Comparison of ENCODE assay signal across 8 mouse cellular contexts in genomic region chr11:95000128-95000527, GRCm38 (mm10). TPM values are rescaled to one million over a fixed set of nuclear protein-coding genes. Genes with fewer than 3 reads are reported as not detected.
DNase-seq lines count a peak whose midpoint lies in the region; ATAC-seq and TF ChIP-seq lines count a peak whose summit lies in the region.
"Had no signal": no experiment of that assay in that cellular context is flagged by ENCODE, and none has a peak within 500 bp of the region (broad histone marks: within the 10 kb centered on the region; RNA-seq: fewer than 3 reads in every experiment).

No protein-coding gene starts in this region.

- peaks cover 94% of the 10 kb centered on the region for H3K36me3 ChIP-seq in kidney, embryonic 15.5 days
- peaks cover 84% of the 10 kb centered on the region for H3K36me3 ChIP-seq in embryonic facial prominence, embryonic 12.5 days
- H3K36me3 ChIP-seq in liver, embryonic 14.5 days (replicated peaks; ENCODE audit: control insufficient read depth, insufficient read depth, low read depth): peaks cover 36% of the 10 kb centered on the region

- no peaks in the 10 kb centered on the region for H3K27me3 ChIP-seq in kidney, embryonic 15.5 days
- no peaks in the 10 kb centered on the region for H3K27me3 ChIP-seq in embryonic facial prominence, embryonic 12.5 days
- H3K27me3 ChIP-seq in liver, embryonic 14.5 days (ENCODE audit: control insufficient read depth, insufficient read depth, low read length): no peaks in the 10 kb centered on the region
- H3K27me3 ChIP-seq: Patski had no signal

- no peak for ATAC-seq in kidney, embryonic 15.5 days (replicated peaks; ENCODE audit: low FRiP score)
- no peak for ATAC-seq in embryonic facial prominence, embryonic 12.5 days (ENCODE audit: insufficient number of reproducible peaks, insufficient read depth, low FRiP score, low TSS enrichment)
- ATAC-seq in liver, embryonic 14.5 days (ENCODE audit: insufficient read depth): no peak
- ATAC-seq: Patski had no signal

- peak overlapping the region; percentile 29; the same call in 1 of the 2 replicates for H3K4me2 ChIP-seq in kidney, embryonic 15.5 days
- H3K4me2 ChIP-seq in embryonic facial prominence, embryonic 12.5 days (replicated peaks): 0 out of 2 replicates have a peak overlapping the region, but pooled peaks have one; percentile 18
- peak overlapping the region; percentile 71 for H3K4me2 ChIP-seq in liver, embryonic 14.5 days (ENCODE audit: low read depth)

- H3K4me3 ChIP-seq in kidney, embryonic 15.5 days (replicated peaks): no peak overlapping the region
- H3K4me3 ChIP-seq in bone marrow, adult 2 months (replicated peaks; ENCODE audit: control insufficient read depth, low read depth, low read length): no peak overlapping the region
- no peak overlapping the region for H3K4me3 ChIP-seq in embryonic facial prominence, embryonic 12.5 days
- H3K4me3 ChIP-seq in liver, embryonic 14.5 days (ENCODE audit: insufficient read depth in 1 of 2, low read depth in 2 of 2, low read length in 2 of 2): no peak overlapping the region

- TF ChIP-seq POLR2A in bone marrow, adult 2 months (IDR thresholded peaks at IDR 0.05; ENCODE audit: borderline replicate concordance, control insufficient read depth, low read depth, low read length): no peak

- TF ChIP-seq EP300 in liver, embryonic 14.5 days (IDR thresholded peaks at IDR 0.05; ENCODE audit: low read depth): no peak

- H3K9me3 ChIP-seq in kidney, embryonic 15.5 days (replicated peaks): no peaks in the 10 kb centered on the region
- H3K9me3 ChIP-seq in embryonic facial prominence, embryonic 12.5 days: no peaks in the 10 kb centered on the region
- no peaks in the 10 kb centered on the region for H3K9me3 ChIP-seq in liver, embryonic 14.5 days (ENCODE audit: control insufficient read depth, low read length)

- no peak for DNase-seq in kidney, postnatal 10 days
- DNase-seq in liver, embryonic 14.5 days (ENCODE audit: low read depth in 3 of 3, low spot score in 3 of 3): no peak
- DNase-seq in testis, postnatal 10 days (ENCODE audit: low spot score): no peak
- DNase-seq in ovary, adult 18-20 months (ENCODE audit: low spot score): no peak

- H3K4me1 ChIP-seq in kidney, embryonic 15.5 days: peaks cover 52% of the 10 kb centered on the region
- H3K4me1 ChIP-seq in bone marrow, adult 2 months (ENCODE audit: control insufficient read depth, insufficient read depth, low read length): peaks cover 12% of the 10 kb centered on the region
- H3K4me1 ChIP-seq in embryonic facial prominence, embryonic 12.5 days: peaks cover 27% of the 10 kb centered on the region
- peaks cover 37 to 57% of the 10 kb centered on the region in 2 experiments for H3K4me1 ChIP-seq in liver, embryonic 14.5 days (replicated peaks; ENCODE audit: control insufficient read depth in 2 of 2, insufficient read depth in 2 of 2, low read length in 1 of 2)

- H3K9ac ChIP-seq in kidney, embryonic 15.5 days: peak overlapping the region; percentile 5; the same call in 1 of the 2 replicates
- H3K9ac ChIP-seq in embryonic facial prominence, embryonic 12.5 days: no peak overlapping the region
- H3K9ac ChIP-seq in liver, embryonic 14.5 days (replicated peaks): no peak overlapping the region

- no peak for TF ChIP-seq CTCF in bone marrow, adult 2 months (IDR thresholded peaks at IDR 0.05; ENCODE audit: control insufficient read depth, insufficient read depth, low read length)
- no peak for TF ChIP-seq CTCF in liver, embryonic 14.5 days (IDR thresholded peaks at IDR 0.05; ENCODE audit: low read depth)

- peak overlapping the region; percentile 85 for H3K27ac ChIP-seq in kidney, embryonic 15.5 days
- H3K27ac ChIP-seq in bone marrow, adult 2 months (ENCODE audit: control insufficient read depth, insufficient read depth, low read depth, low read length, poor library complexity): peak overlapping the region; percentile 29
- H3K27ac ChIP-seq in embryonic facial prominence, embryonic 12.5 days: peak overlapping the region; percentile 37
- peak overlapping the region; percentile 7 for H3K27ac ChIP-seq in liver, embryonic 14.5 days

- WGBS in kidney, embryonic 15.5 days: 67% methylated on average over 8 of the region's 8 CpGs
- 36% methylated on average over 8 of the region's 8 CpGs for WGBS in bone marrow, adult 2 months
- 76% methylated on average over 8 of the region's 8 CpGs for WGBS in embryonic facial prominence, embryonic 12.5 days
- 51% methylated on average over 8 of the region's 8 CpGs for WGBS in liver, embryonic 14.5 days (ENCODE audit: insufficient replicate concordance)

RNA-seq across cellular contexts. Expression of gene Ppp1r9b, which starts 9.3 kb away (rescaled TPM):
- polyA plus RNA-seq in kidney, embryonic 15.5 days (2015; fragmentation: Nextera tagmentation; extraction: Ambion mirVana): 10.0 and 10.6 TPM in 2 replicates
- polyA plus RNA-seq in bone marrow, adult 2 months (2011; ENCODE audit: insufficient read depth, insufficient read length, low replicate concordance, missing spikeins): 68.1 and 73.2 TPM in 2 replicates
- 14.4 TPM in 2 replicates for polyA plus RNA-seq in embryonic facial prominence, embryonic 12.5 days (2016; fragmentation: Nextera tagmentation; extraction: Ambion mirVana)
- polyA plus RNA-seq in liver, embryonic 14.5 days (2012; rRNA removed): 14.1 and 14.9 TPM in 2 replicates
- polyA plus RNA-seq in liver, embryonic 14.5 days (2014; fragmentation: Nextera tagmentation; extraction: Ambion mirVana): 8.8 and 10.4 TPM in 2 replicates

RNA-seq across cellular contexts. Expression of gene Samd14, which starts 9.6 kb away (rescaled TPM):
- polyA plus RNA-seq in kidney, embryonic 15.5 days (2015; fragmentation: Nextera tagmentation; extraction: Ambion mirVana): 16.9 and 21.2 TPM in 2 replicates
- 54.0 and 80.3 TPM in 2 replicates for polyA plus RNA-seq in bone marrow, adult 2 months (2011; ENCODE audit: insufficient read depth, insufficient read length, low replicate concordance, missing spikeins)
- polyA plus RNA-seq in embryonic facial prominence, embryonic 12.5 days (2016; fragmentation: Nextera tagmentation; extraction: Ambion mirVana): 50.3 and 50.9 TPM in 2 replicates
- polyA plus RNA-seq in liver, embryonic 14.5 days (2012; rRNA removed): 33.1 and 41.9 TPM in 2 replicates
- polyA plus RNA-seq in liver, embryonic 14.5 days (2014; fragmentation: Nextera tagmentation; extraction: Ambion mirVana): 24.7 and 34.2 TPM in 2 replicates

RNA-seq across cellular contexts. Expression of gene Sgca, which starts 24.0 kb away (rescaled TPM):
- 1.2 and 1.7 TPM in 2 replicates for polyA plus RNA-seq in kidney, embryonic 15.5 days (2015; fragmentation: Nextera tagmentation; extraction: Ambion mirVana)
- not detected in 2 replicates for polyA plus RNA-seq in bone marrow, adult 2 months (2011; ENCODE audit: insufficient read depth, insufficient read length, low replicate concordance, missing spikeins)
- polyA plus RNA-seq in embryonic facial prominence, embryonic 12.5 days (2016; fragmentation: Nextera tagmentation; extraction: Ambion mirVana): 1.5 and 1.8 TPM in 2 replicates
- 0.04 TPM in 1 of 2 replicates, not detected in the other for polyA plus RNA-seq in liver, embryonic 14.5 days (2012; rRNA removed)
- not detected in 2 replicates for polyA plus RNA-seq in liver, embryonic 14.5 days (2014; fragmentation: Nextera tagmentation; extraction: Ambion mirVana)

RNA-seq across cellular contexts. Expression of gene Hils1, which starts 32.7 kb away (rescaled TPM):
- not detected in 2 replicates for polyA plus RNA-seq in kidney, embryonic 15.5 days (2015; fragmentation: Nextera tagmentation; extraction: Ambion mirVana)
- polyA plus RNA-seq in bone marrow, adult 2 months (2011; ENCODE audit: insufficient read depth, insufficient read length, low replicate concordance, missing spikeins): not detected in 2 replicates
- polyA plus RNA-seq in embryonic facial prominence, embryonic 12.5 days (2016; fragmentation: Nextera tagmentation; extraction: Ambion mirVana): not detected in 2 replicates
- not detected in 2 replicates for polyA plus RNA-seq in liver, embryonic 14.5 days (2012; rRNA removed)
- not detected in 2 replicates for polyA plus RNA-seq in liver, embryonic 14.5 days (2014; fragmentation: Nextera tagmentation; extraction: Ambion mirVana)
- polyA plus RNA-seq: Patski had no signal

RNA-seq across cellular contexts. Expression of gene Pdk2, which starts 41.0 kb away (rescaled TPM):
- 49.4 and 56.2 TPM in 2 replicates for polyA plus RNA-seq in kidney, embryonic 15.5 days (2015; fragmentation: Nextera tagmentation; extraction: Ambion mirVana)
- polyA plus RNA-seq in bone marrow, adult 2 months (2011; ENCODE audit: insufficient read depth, insufficient read length, low replicate concordance, missing spikeins): 3.2 and 8.1 TPM in 2 replicates
- 27.5 and 30.4 TPM in 2 replicates for polyA plus RNA-seq in embryonic facial prominence, embryonic 12.5 days (2016; fragmentation: Nextera tagmentation; extraction: Ambion mirVana)
- 3.5 and 3.6 TPM in 2 replicates for polyA plus RNA-seq in liver, embryonic 14.5 days (2012; rRNA removed)
- polyA plus RNA-seq in liver, embryonic 14.5 days (2014; fragmentation: Nextera tagmentation; extraction: Ambion mirVana): 7.0 and 9.1 TPM in 2 replicates

Comparison
In these comparisons a context has a peak if more than half of its experiments do, and no peak if none do; other contexts are left out.
1. H3K27ac ChIP-seq: peak in every context shown above with its lines; median percentile 85 in kidney, embryonic 15.5 days; 37 in embryonic facial prominence, embryonic 12.5 days; 29 in bone marrow, adult 2 months; 7 in liver, embryonic 14.5 days.
2. H3K4me2 ChIP-seq: peak in every context shown above with its lines; median percentile 71 in liver, embryonic 14.5 days; 29 in kidney, embryonic 15.5 days; 18 in embryonic facial prominence, embryonic 12.5 days.